Mouse (Mus musculus): ENCODE measurements around the gene Tex14.
A peak's percentile ranks its signal among the peaks of the same experiment; 100 is the strongest.

DNA sequence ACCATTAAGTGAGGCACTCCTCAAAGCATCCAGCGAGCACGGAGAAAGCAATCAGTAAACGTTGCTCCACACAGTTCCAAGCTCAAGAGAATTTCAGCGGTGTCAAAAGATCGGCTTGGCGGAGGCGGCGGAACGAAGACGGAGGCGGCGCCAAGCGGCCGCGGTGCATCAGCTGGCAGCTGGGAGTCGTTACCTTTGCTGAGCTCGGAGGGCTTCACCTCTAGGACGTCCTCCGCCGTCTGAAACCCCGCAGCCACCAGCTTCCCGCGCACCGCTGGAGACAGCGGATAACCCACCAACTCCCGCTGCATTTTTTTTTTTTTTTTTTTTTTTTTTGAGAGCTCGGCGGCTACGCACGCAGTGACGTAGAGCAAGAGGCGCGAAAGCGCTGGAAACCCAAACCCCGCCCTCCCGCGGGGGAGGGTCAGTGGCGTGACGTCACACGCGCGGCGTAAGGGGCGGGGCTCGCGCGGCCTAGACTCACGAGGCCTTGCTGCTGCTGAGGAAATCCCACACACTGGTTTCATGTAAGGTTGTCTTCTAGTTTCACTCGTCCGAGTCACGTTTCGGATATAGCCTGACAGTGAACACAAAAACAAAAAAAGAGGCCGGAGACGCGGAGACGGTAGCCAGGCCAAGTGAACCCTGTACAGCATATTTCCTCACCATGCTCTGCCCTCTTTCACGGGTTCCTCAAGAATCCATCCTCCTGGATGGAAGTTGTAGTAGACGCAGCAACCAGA, 583 bp upstream of the Tex14 start:
- TF ChIP-seq CTCF (IDR thresholded peaks at IDR 0.05; ENCODE audit: extremely low read depth, insufficient read depth, low read length) (no peak), POLR2A (IDR thresholded peaks at IDR 0.05; ENCODE audit: extremely low read depth, insufficient read depth, low read length) (peak; percentile 87)

Data from cortical plate, adult 2 months (tissue).